Mouse (Mus musculus) limb, embryonic 12.5 days (tissue): Measurements from ENCODE around the gene Ccdc81. TPM values are rescaled to one million over a fixed set of nuclear protein-coding genes. Genes with fewer than 3 reads are reported as not detected.

Source experiments
- ATAC-seq: fragments of 200-750 bp; cut with Nextera tagmentation; 2 replicates; pipeline ENCODE4 v1.8.0; 2017; ENCODE audit warnings: low read depth, moderate TSS enrichment; ENCODE audit not compliant: insufficient number of reproducible peaks, insufficient read depth, low FRiP score, low TSS enrichment
- H3K27ac ChIP-seq: fragments of 300-500 bp; sonication (generic); 2 replicates; pipeline ENCODE4 v1.5.1; 2016; ENCODE audit warnings: mild to moderate bottlenecking, moderate library complexity
- H3K27me3 ChIP-seq: fragments of 300-500 bp; sonication (generic); 2 replicates; pipeline ENCODE4 v1.6.1; 2016; ENCODE audit warnings: mild to moderate bottlenecking, moderate library complexity
- H3K36me3 ChIP-seq: fragments of 300-500 bp; sonication (generic); 2 replicates; pipeline ENCODE4 v1.6.1; 2016; ENCODE audit warnings: mild to moderate bottlenecking, moderate library complexity
- H3K4me1 ChIP-seq: fragments of 300-500 bp; sonication (generic); replicated peaks from 2 replicates; pipeline ENCODE4 v1.6.1; 2016
- H3K4me2 ChIP-seq: fragments of 300-500 bp; sonication (generic); 2 replicates; pipeline ENCODE4 v1.6.1; 2016; ENCODE audit warnings: mild to moderate bottlenecking, moderate library complexity
- H3K4me3 ChIP-seq: fragments of 300-500 bp; sonication (generic); replicated peaks from 2 replicates; pipeline ENCODE4 v1.5.1; 2016; ENCODE audit warnings: mild to moderate bottlenecking
- H3K9ac ChIP-seq: fragments of 300-500 bp; sonication (generic); replicated peaks from 2 replicates; pipeline ENCODE4 v1.6.1; 2016; ENCODE audit warnings: mild to moderate bottlenecking, moderate library complexity
- H3K9me3 ChIP-seq: fragments of 300-500 bp; sonication (generic); 2 replicates; pipeline ENCODE4 v1.6.1; 2016; ENCODE audit warnings: mild to moderate bottlenecking, moderate library complexity
- WGBS: fragments of 180-500 bp; shearing (Covaris S2); methylation state at CpG from one replicate; pipeline ENCODE4 v1.1.7; 2016; 5-methylcytosine and 5-hydroxymethylcytosine counted together
- polyA plus RNA-seq: library from polyadenylated mRNA; unstranded; fragments of >200 nt; fragmentation: Nextera tagmentation; extraction: Ambion mirVana; gene quantifications from 2 replicates; pipeline ENCODE4 v1.2.1, GENCODE M21; 2016

The Ccdc81 gene
- polyA plus RNA-seq, 1 experiment from 2014 or later: 0.21 TPM

DNA sequence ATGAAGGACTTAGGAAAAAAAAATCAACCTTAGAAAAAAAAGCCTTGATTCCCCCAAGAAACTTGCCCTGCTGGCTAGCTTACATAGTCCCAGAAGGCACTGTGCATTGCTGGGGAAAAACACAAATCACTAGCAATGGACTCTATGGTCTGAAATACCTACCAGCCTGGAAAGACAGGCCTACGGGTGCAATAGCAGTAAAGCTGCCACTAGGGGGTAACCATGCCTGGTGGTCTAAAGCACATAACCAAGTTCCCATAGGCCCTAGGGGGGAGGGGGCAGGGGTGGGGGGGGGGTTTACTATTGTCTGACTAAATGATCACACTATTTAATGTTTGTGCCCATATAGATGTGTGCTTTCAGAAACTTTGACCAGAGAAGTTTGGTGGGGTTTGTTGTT, 38.7 kb downstream of the Ccdc81 start:
- no peak for ATAC-seq
- H3K4me2 ChIP-seq: no peak overlapping the region
- H3K27ac ChIP-seq: no peak overlapping the region
- H3K4me1 ChIP-seq: no peaks in the 10 kb centered on the region; the same call in 1 of the 2 replicates
- no peak overlapping the region for H3K4me3 ChIP-seq
- H3K9ac ChIP-seq: no peak overlapping the region
- WGBS: 93% methylated on average over 1 of the region's 1 CpGs
- H3K9me3 ChIP-seq: no peaks in the 10 kb centered on the region
- H3K27me3 ChIP-seq: no peaks in the 10 kb centered on the region
- no peaks in the 10 kb centered on the region for H3K36me3 ChIP-seq

DNA sequence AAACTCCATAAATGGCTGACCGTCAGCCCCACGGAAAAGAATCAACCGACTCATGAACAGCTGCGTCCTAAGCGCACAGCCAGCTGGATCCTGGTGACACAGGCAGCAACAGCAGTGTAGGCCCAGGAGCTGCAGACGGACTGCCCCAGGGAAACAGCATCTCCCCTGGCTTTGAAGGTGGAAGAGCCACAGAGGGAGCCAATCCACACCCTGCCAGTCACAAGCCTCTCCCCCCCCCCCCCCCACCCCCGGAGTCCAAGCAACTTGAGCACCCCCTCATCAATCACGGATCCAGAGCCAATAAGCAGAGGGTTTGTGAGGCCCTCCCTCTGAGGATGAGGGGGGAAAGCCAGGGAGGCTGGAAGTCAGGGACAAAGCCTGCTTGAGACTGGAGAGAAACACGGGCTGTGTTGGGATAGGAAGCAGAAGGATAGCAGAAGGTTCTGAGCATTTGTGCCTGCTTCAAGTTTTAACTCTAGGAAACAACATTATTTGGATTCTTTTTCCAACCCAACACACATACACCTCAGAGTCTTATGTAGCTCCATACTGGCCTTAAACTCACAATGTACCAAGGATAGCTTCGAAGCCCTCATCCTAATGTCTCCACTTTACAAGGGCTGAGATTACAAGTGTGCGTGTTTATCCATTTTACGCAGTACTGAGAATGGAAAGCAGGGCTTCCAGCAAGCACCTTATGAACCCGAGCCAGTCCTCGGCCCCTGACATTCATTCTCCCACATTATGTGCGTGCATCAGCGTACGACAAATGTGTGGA, 46.8 kb downstream of the Ccdc81 start:
- WGBS: 43% methylated on average over 17 of the region's 17 CpGs
- H3K36me3 ChIP-seq: no peaks in the 10 kb centered on the region
- peaks cover 12% of the 10 kb centered on the region for H3K4me1 ChIP-seq
- H3K4me2 ChIP-seq: peak overlapping the region; percentile 40
- H3K27ac ChIP-seq: peak overlapping the region; percentile 64; the same call in 1 of the 2 replicates
- ATAC-seq: peak; percentile 91
- H3K9me3 ChIP-seq: no peaks in the 10 kb centered on the region
- no peak overlapping the region; the same call in 1 of the 2 replicates for H3K9ac ChIP-seq
- H3K4me3 ChIP-seq: no peak overlapping the region
- no peaks in the 10 kb centered on the region for H3K27me3 ChIP-seq

DNA sequence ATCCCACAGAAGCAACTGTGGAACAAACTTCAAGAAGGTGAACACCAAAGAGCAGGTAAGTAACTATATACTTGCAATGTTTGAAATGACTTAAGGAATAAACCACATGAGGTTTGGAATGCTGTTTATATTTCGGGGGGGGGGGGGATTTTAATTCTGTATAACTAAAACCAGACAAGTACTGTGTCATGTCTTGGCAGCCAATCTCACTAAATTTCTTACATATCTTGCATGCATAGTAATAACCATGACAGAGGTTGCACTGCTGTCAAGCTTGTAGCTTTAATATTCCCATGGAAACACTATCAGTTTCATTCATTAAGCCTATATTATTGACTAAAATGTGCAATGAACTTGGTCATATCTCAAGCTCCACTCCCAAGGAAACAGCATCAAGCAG, 48.2 kb downstream of the Ccdc81 start:
- WGBS: 74% methylated on average over 1 of the region's 1 CpGs
- H3K27me3 ChIP-seq: no peaks in the 10 kb centered on the region
- H3K4me3 ChIP-seq: no peak overlapping the region
- ATAC-seq: no peak
- H3K9ac ChIP-seq: no peak overlapping the region
- no peak overlapping the region for H3K4me2 ChIP-seq
- H3K36me3 ChIP-seq: no peaks in the 10 kb centered on the region
- H3K9me3 ChIP-seq: no peaks in the 10 kb centered on the region
- no peak overlapping the region for H3K27ac ChIP-seq
- H3K4me1 ChIP-seq: peaks cover 12% of the 10 kb centered on the region

DNA sequence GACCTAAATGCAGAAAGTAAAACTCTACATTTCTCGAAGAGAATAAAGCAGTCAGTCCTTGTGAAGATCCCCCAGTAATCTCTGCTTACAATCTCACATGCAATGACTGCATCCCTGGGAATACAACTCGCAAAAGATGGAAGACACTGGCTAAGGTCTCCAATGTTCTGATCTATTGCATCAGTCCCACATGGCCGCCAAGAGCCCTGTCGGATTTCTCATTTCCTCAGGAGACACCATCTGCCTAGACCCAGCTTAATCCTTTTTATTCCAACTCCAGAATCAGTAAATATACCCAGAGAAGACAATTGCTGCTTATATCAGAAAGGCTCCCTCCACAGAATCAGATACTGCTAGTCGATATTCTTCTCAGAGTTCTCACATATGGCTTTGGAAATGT, 50.3 kb downstream of the Ccdc81 start:
- Histone ChIP-seq H3K4me2 (no peak overlapping the region), H3K9ac (no peak overlapping the region), H3K36me3 (no peaks in the 10 kb centered on the region), H3K27me3 (no peaks in the 10 kb centered on the region), H3K27ac (no peak overlapping the region), H3K9me3 (no peaks in the 10 kb centered on the region), H3K4me1 (peaks cover 12% of the 10 kb centered on the region), H3K4me3 (no peak overlapping the region)
- 87% methylated on average over 5 of the region's 5 CpGs for WGBS
- ATAC-seq: no peak

DNA sequence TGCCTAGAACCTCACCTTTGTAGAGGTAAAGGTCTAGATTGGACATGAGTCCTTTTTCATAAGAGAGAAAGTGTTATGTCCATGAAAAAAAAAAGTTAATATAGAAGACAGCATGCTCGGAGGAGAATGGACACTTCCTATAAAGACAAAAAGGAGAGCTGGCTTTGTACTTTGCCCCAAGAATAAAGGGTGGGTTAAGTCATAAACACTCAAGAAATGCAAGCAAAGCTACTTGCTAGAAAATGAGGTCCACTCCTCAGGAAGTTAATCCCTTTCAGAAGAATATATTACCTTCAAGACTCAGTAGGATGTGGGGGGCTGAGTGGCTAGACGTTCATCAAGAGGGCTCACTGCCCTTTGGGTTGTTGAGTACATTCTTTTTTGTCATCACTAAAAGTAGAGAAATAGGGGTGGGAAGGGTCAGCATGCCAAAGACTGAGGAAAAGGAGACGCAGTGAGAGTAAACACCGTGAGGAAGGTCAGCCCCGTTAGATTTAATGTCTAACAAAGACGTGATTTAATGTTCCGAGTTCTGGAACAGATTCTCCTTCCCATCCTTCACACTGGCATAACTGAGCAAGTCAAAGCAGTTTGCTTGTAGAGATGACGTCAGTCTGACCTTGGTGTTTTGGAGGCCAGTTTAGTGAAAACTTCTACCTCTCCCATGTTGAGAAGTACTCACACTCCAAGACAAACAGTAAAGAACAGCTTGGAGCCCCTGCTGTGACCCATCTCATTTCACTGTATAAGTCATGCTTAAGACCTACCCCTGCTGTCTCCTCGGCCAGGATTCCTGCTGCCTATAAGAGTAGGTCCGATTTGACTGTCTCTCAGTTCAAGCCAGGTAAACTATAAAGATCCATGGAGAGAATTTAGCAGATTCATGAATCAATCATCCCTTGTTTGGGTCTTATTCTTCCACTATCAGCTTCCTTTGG, 51.0 kb downstream of the Ccdc81 start:
- no peak overlapping the region for H3K27ac ChIP-seq
- H3K36me3 ChIP-seq: no peaks in the 10 kb centered on the region
- WGBS: 72% methylated on average over 10 of the region's 10 CpGs
- peaks cover 12% of the 10 kb centered on the region for H3K4me1 ChIP-seq
- no peak for ATAC-seq
- no peak overlapping the region for H3K4me3 ChIP-seq
- no peaks in the 10 kb centered on the region for H3K9me3 ChIP-seq
- no peaks in the 10 kb centered on the region for H3K27me3 ChIP-seq
- no peak overlapping the region for H3K4me2 ChIP-seq
- H3K9ac ChIP-seq: no peak overlapping the region

DNA sequence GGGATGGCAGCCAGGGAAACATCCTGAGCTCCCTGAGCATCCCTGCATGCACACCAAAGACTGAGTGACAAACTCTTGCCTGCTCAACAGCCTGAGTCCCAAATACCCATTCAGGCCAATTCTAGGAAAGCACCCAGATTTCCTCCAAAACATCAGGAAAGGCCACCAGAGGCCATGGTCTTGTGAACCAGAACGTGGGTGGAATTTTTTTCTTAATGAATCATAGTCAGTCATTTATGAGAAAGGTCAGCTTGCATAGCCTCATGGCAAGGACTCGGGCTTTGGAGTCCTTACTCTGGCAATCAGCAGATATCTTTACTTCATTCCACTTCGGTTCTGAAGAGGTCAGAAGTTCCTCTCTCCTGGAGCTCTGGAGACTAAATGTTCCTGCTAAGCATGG, 52.9 kb downstream of the Ccdc81 start:
- Histone ChIP-seq H3K27ac (no peak overlapping the region), H3K27me3 (no peaks in the 10 kb centered on the region), H3K9ac (no peak overlapping the region), H3K36me3 (no peaks in the 10 kb centered on the region), H3K4me2 (no peak overlapping the region), H3K9me3 (no peaks in the 10 kb centered on the region), H3K4me3 (no peak overlapping the region), H3K4me1 (no peaks in the 10 kb centered on the region)
- 78% methylated on average over 3 of the region's 3 CpGs for WGBS
- ATAC-seq: no peak

DNA sequence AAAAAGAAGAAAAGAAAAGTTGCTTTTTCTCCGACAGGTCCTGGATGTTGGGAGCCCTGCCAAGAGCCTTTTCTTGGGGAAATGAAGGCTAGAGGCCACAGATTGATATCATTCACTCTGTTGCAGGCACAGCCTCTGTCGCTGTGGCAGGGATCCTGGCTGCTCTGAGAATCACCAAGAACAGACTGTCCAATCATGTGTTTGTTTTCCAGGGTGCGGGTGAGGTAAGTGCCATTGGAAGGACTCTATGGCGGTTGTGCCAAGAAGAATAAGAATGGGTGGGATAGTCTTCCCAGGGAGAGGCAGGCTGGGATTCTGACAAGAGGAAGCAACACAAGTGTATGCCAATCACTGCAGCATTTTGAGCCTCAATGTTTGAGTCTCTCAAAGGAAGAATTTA, 57.8 kb downstream of the Ccdc81 start:
- Histone ChIP-seq H3K4me3 (no peak overlapping the region), H3K4me2 (no peak overlapping the region), H3K27me3 (no peaks in the 10 kb centered on the region), H3K9ac (no peak overlapping the region), H3K27ac (no peak overlapping the region), H3K36me3 (no peaks in the 10 kb centered on the region), H3K9me3 (no peaks in the 10 kb centered on the region), H3K4me1 (no peaks in the 10 kb centered on the region)
- no peak for ATAC-seq
- 80% methylated on average over 4 of the region's 4 CpGs for WGBS

DNA sequence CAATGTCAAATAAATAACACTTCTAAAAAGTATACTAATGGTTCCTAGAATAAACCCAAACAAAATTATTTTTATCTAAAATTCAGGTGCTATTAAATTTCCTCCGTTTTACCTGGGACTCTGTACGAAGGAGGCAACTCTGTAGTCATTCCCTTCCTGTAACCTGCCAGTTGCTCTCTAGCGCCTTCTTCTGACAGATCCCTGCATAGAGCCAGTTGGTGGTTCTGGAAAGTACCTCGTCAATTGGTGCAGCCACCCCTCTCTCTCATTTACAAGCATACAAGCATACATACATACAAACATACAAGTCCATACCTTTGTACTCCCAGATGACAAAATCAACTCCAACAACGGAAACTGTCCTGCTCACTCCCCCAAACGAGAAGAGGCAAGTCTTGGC, 59.9 kb downstream of the Ccdc81 start:
- Histone ChIP-seq H3K9me3 (no peaks in the 10 kb centered on the region), H3K9ac (no peak overlapping the region), H3K36me3 (no peaks in the 10 kb centered on the region), H3K27me3 (no peaks in the 10 kb centered on the region), H3K4me2 (no peak overlapping the region), H3K4me3 (no peak overlapping the region), H3K4me1 (no peaks in the 10 kb centered on the region), H3K27ac (no peak overlapping the region)
- 29% methylated on average over 6 of the region's 6 CpGs for WGBS
- ATAC-seq: no peak

DNA sequence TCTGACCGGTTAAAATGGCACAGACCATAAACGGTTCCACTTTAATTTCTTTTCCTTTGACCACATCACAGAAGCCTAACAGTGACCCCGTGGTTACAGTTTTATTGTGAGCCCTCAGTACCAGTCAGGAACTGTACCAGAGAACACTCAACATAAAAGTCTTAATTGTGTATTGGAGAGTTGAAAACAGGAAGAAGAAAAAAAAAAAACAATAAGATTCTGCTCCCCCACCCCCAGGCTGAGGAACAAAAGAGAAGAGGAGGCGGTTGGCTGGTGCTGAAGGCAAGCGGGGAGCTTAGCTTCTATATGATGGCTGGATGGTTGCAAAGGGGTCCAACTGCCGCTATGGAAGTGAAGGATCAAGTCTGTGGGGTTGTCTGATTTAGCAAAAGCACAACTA, 60.3 kb downstream of the Ccdc81 start:
- Histone ChIP-seq H3K9ac (no peak overlapping the region), H3K4me2 (no peak overlapping the region), H3K4me3 (no peak overlapping the region), H3K4me1 (no peaks in the 10 kb centered on the region), H3K36me3 (no peaks in the 10 kb centered on the region), H3K9me3 (no peaks in the 10 kb centered on the region), H3K27ac (no peak overlapping the region), H3K27me3 (no peaks in the 10 kb centered on the region)
- WGBS: 51% methylated on average over 6 of the region's 6 CpGs
- no peak for ATAC-seq

DNA sequence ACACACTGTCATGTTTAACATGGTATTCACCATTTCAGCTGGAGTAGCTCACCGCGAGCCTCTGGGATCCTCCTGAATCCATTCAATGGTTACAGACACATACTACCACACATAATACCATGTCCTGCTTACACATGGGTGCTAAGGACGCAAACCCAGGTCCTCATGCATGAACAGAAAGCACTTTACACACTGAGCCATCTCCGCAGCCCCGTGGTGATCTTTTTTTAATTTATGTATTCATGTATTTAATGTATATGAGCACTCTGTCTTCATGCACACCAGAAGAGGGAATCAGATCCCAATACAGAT, 61.1 kb downstream of the Ccdc81 start:
- H3K4me1 ChIP-seq: no peaks in the 10 kb centered on the region; the same call in 1 of the 2 replicates
- no peaks in the 10 kb centered on the region for H3K36me3 ChIP-seq
- H3K4me3 ChIP-seq: no peak overlapping the region
- H3K27me3 ChIP-seq: no peaks in the 10 kb centered on the region; the same call in 1 of the 2 replicates
- WGBS: 90% methylated on average over 5 of the region's 5 CpGs
- no peak overlapping the region for H3K4me2 ChIP-seq
- no peak overlapping the region for H3K27ac ChIP-seq
- ATAC-seq: no peak
- H3K9me3 ChIP-seq: no peaks in the 10 kb centered on the region
- no peak overlapping the region for H3K9ac ChIP-seq

DNA sequence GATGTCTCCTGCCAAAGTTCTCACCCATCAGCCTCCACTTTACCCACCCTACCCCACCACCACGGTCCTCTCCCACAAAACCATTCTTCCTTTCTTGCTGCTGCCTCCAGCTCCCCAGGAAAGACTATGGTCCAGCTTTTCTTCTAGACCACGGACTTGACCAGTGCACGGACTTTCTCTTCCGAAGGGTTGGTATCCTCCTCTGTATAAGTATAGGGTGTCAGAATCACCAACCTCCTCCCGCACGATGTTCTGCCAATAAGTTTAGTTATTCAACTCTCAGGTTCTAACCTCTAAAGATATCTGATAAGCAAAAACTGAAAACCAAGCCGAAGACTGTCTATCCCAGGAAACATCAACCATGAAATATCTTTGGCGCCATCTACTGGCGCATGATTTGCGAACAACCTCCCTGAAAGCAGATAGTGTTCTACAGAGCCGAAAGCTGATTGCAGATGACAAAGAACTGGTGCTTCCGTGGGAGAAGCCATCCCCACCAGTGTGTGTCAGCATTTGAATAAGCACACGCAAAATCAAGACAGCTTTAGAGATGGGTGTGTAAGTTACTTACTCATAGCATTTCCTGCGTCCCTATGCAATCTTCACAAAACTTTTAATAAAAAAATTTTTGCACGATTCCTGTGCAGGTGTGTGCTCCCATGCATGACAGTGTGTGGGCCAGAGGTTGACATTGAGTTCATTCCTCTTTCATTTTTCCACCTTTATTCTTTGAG, 61.6 kb downstream of the Ccdc81 start:
- H3K4me1 ChIP-seq: no peaks in the 10 kb centered on the region; the same call in 1 of the 2 replicates
- no peak overlapping the region for H3K9ac ChIP-seq
- H3K4me2 ChIP-seq: no peak overlapping the region
- WGBS: 39% methylated on average over 15 of the region's 15 CpGs
- no peaks in the 10 kb centered on the region for H3K36me3 ChIP-seq
- no peaks in the 10 kb centered on the region for H3K9me3 ChIP-seq
- no peak for ATAC-seq
- no peaks in the 10 kb centered on the region; the same call in 1 of the 2 replicates for H3K27me3 ChIP-seq
- no peak overlapping the region for H3K27ac ChIP-seq
- H3K4me3 ChIP-seq: no peak overlapping the region
